Comparison of ENCODE assay signal across 16 mouse cellular contexts in the genomic region with DNA sequence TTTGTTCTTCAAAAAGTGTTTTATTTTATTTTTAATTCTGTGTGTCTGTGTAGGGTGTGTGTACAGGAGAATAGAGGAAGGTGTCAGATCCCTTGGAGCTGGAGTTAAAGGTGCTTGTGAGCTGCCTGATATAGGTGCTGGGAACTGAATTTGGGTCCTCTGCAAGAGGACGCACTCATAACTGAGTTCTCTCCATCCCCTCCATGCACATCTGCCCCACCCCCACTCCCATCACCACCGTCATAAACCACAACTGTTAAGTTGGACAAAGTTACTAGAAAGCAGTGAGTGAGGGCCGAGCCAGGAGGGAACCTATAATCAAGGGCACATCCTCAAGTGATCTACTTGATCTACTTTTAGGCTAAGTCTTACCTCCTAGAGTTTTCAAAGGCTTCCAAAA.
"Had no signal": no experiment of that assay in that cellular context is flagged by ENCODE, and none has a peak within 500 bp of the region (broad histone marks: within the 10 kb centered on the region; RNA-seq: fewer than 3 reads in every experiment).

No protein-coding gene starts in this region.

- H3K4me3 ChIP-seq: neural tube, embryonic 13.5 days; neural tube, embryonic 15.5 days; stomach, embryonic 15.5 days had no signal

- H3K4me2 ChIP-seq: neural tube, embryonic 13.5 days; neural tube, embryonic 15.5 days; stomach, embryonic 15.5 days had no signal

- H3K27ac ChIP-seq: neural tube, embryonic 13.5 days; neural tube, embryonic 15.5 days; stomach, embryonic 15.5 days; stomach, postnatal 0 days had no signal

- H3K4me1 ChIP-seq: neural tube, embryonic 13.5 days; neural tube, embryonic 15.5 days; stomach, embryonic 15.5 days had no signal

- H3K27me3 ChIP-seq: neural tube, embryonic 13.5 days; neural tube, embryonic 15.5 days; stomach, embryonic 15.5 days had no signal

- H3K36me3 ChIP-seq: stomach, embryonic 15.5 days had no signal

- H3K9me3 ChIP-seq: neural tube, embryonic 13.5 days; neural tube, embryonic 15.5 days; stomach, embryonic 15.5 days had no signal

- DNase-seq: retina, postnatal 1 day; right cerebral cortex, adult 18-20 months; right cerebral cortex, postnatal 14 days; right cerebral cortex, postnatal 25 days; right cerebral cortex, postnatal 4 days; spleen, adult 18-20 months; thymus, adult 18-20 months; thymus, adult 2 months; thymus, postnatal 14 days; thymus, postnatal 25 days; thymus, postnatal 36 days; thymus, postnatal 4 days had no signal

- H3K9ac ChIP-seq: neural tube, embryonic 13.5 days; neural tube, embryonic 15.5 days; stomach, embryonic 15.5 days had no signal
